9 mouse cellular contexts compared by ENCODE assay signal in genomic region chr19:3946715-3947114, GRCm38 (mm10). TPM values are rescaled to one million over a fixed set of nuclear protein-coding genes. Genes with fewer than 3 reads are reported as not detected.
DNase-seq lines count a peak whose midpoint lies in the region; ATAC-seq and TF ChIP-seq lines count a peak whose summit lies in the region.
"Had no signal": no experiment of that assay in that cellular context is flagged by ENCODE, and none has a peak within 500 bp of the region (broad histone marks: within the 10 kb centered on the region; RNA-seq: fewer than 3 reads in every experiment).

No protein-coding gene starts in this region.

- H3K27me3 ChIP-seq in liver, embryonic 12.5 days (replicated peaks), result 0 out of 2 replicates have a peak, but pooled peaks cover 3% of the 10 kb centered on the region
- H3K27me3 ChIP-seq in forebrain, embryonic 15.5 days, result 0 out of 2 replicates have a peak, but pooled peaks cover 3% of the 10 kb centered on the region
- H3K27me3 ChIP-seq in limb, embryonic 10.5 days (ENCODE audit: low read depth, poor library complexity, severe bottlenecking), result peaks cover 22% of the 10 kb centered on the region
- no peaks in the 10 kb centered on the region for H3K27me3 ChIP-seq in midbrain, postnatal 0 days (ENCODE audit: insufficient read depth, low read length)
- H3K27me3 ChIP-seq: embryonic facial prominence, embryonic 12.5 days had no signal

- no peak overlapping the region for H3K27ac ChIP-seq in liver, embryonic 12.5 days
- no peak overlapping the region for H3K27ac ChIP-seq in forebrain, embryonic 15.5 days (replicated peaks)
- H3K27ac ChIP-seq in limb, embryonic 10.5 days, result no peak overlapping the region
- no peak overlapping the region for H3K27ac ChIP-seq in midbrain, postnatal 0 days (ENCODE audit: low read depth, low read length)
- H3K27ac ChIP-seq: embryonic facial prominence, embryonic 12.5 days had no signal

- peak; percentile 67 for DNase-seq in liver
- DNase-seq in c-Kit-positive CD71-negative TER-119-negative erythroid progenitor cells, embryonic 14.5 days (ENCODE audit: low read depth), result peak; percentile 65
- DNase-seq in limb, embryonic 10.5 days (ENCODE audit: low spot score), result peak; percentile 66
- peak; percentile 74 for DNase-seq in midbrain, postnatal 0 days (ENCODE audit: low spot score)
- DNase-seq in spleen, postnatal 36 days (ENCODE audit: low spot score in 2 of 2), result peak; percentile 59 to 69

- ATAC-seq in liver, embryonic 12.5 days, result no peak
- peak; percentile 68; the same call in 1 of the 2 replicates for ATAC-seq in forebrain, embryonic 15.5 days (replicated peaks)
- ATAC-seq in inflammation-experienced regulatory T-cells, adult 6 months, result peak; percentile 43
- peak; percentile 63; the same call in 1 of the 2 replicates for ATAC-seq in midbrain, postnatal 0 days (ENCODE audit: low FRiP score)

- TF ChIP-seq CTCF in midbrain, postnatal 0 days (IDR thresholded peaks at IDR 0.05), result peak; percentile 95

- H3K9ac ChIP-seq in liver, embryonic 12.5 days, result no peak overlapping the region
- no peak overlapping the region for H3K9ac ChIP-seq in forebrain, embryonic 15.5 days (replicated peaks)
- H3K9ac ChIP-seq in midbrain, postnatal 0 days (replicated peaks; ENCODE audit: low read length, poor library complexity, severe bottlenecking), result no peak overlapping the region
- H3K9ac ChIP-seq: embryonic facial prominence, embryonic 12.5 days had no signal

- H3K9me3 ChIP-seq in liver, embryonic 12.5 days (replicated peaks), result no peaks in the 10 kb centered on the region
- no peaks in the 10 kb centered on the region for H3K9me3 ChIP-seq in forebrain, embryonic 15.5 days
- H3K9me3 ChIP-seq in limb, embryonic 10.5 days (replicated peaks), result no peaks in the 10 kb centered on the region
- no peaks in the 10 kb centered on the region for H3K9me3 ChIP-seq in midbrain, postnatal 0 days (ENCODE audit: low read length)
- H3K9me3 ChIP-seq: embryonic facial prominence, embryonic 12.5 days had no signal

- peaks cover 31% of the 10 kb centered on the region for H3K4me1 ChIP-seq in liver, embryonic 12.5 days
- H3K4me1 ChIP-seq in forebrain, embryonic 15.5 days, result 0 out of 2 replicates have a peak, but pooled peaks cover 4% of the 10 kb centered on the region
- peaks cover 10% of the 10 kb centered on the region for H3K4me1 ChIP-seq in limb, embryonic 10.5 days
- no peaks in the 10 kb centered on the region for H3K4me1 ChIP-seq in midbrain, postnatal 0 days (ENCODE audit: insufficient read depth, low read length)
- H3K4me1 ChIP-seq: embryonic facial prominence, embryonic 12.5 days had no signal

- no peak overlapping the region for H3K4me2 ChIP-seq in liver, embryonic 12.5 days
- H3K4me2 ChIP-seq in forebrain, embryonic 15.5 days (replicated peaks), result no peak overlapping the region
- H3K4me2 ChIP-seq in midbrain, postnatal 0 days (ENCODE audit: low read depth, low read length, poor library complexity, severe bottlenecking), result no peak overlapping the region
- H3K4me2 ChIP-seq: embryonic facial prominence, embryonic 12.5 days had no signal

- WGBS in liver, embryonic 12.5 days (ENCODE audit: insufficient replicate concordance), result 24% methylated on average over 2 of the region's 2 CpGs
- WGBS in forebrain, embryonic 15.5 days, result 12% methylated on average over 2 of the region's 2 CpGs
- WGBS in limb, embryonic 10.5 days, result 13% methylated on average over 2 of the region's 2 CpGs
- 17% methylated on average over 2 of the region's 2 CpGs for WGBS in midbrain, postnatal 0 days

- no peak overlapping the region for H3K4me3 ChIP-seq in liver, embryonic 12.5 days
- no peak overlapping the region for H3K4me3 ChIP-seq in forebrain, embryonic 15.5 days
- H3K4me3 ChIP-seq in limb, embryonic 10.5 days, result no peak overlapping the region
- H3K4me3 ChIP-seq in midbrain, postnatal 0 days (ENCODE audit: low read depth, low read length), result no peak overlapping the region
- H3K4me3 ChIP-seq: embryonic facial prominence, embryonic 12.5 days had no signal

- H3K36me3 ChIP-seq in liver, embryonic 12.5 days, result no peaks in the 10 kb centered on the region
- no peaks in the 10 kb centered on the region for H3K36me3 ChIP-seq in forebrain, embryonic 15.5 days
- no peaks in the 10 kb centered on the region for H3K36me3 ChIP-seq in limb, embryonic 10.5 days
- no peaks in the 10 kb centered on the region for H3K36me3 ChIP-seq in midbrain, postnatal 0 days (ENCODE audit: insufficient read depth, low read length)
- H3K36me3 ChIP-seq: embryonic facial prominence, embryonic 12.5 days had no signal

RNA-seq across cellular contexts. Expression of gene Unc93b1, which starts 11.7 kb away (rescaled TPM):
- polyA plus RNA-seq in liver, embryonic 12.5 days (2016; fragmentation: Nextera tagmentation; extraction: Ambion mirVana), result 14.3 and 15.3 TPM in 2 replicates
- polyA plus RNA-seq in forebrain, embryonic 15.5 days (2015; fragmentation: Nextera tagmentation; extraction: Ambion mirVana), result 6.6 and 6.9 TPM in 2 replicates
- polyA plus RNA-seq in inflammation-experienced regulatory T-cells, adult 6 months (2017; shearing (Covaris generic)), result 10 to 100 TPM; 23.5 to 38.0 (median 26.2) TPM
- polyA plus RNA-seq in limb, embryonic 10.5 days (2016; fragmentation: Nextera tagmentation; extraction: Ambion mirVana), result 5.4 and 6.7 TPM in 2 replicates
- 13.0 and 23.2 TPM in 2 replicates for total RNA-seq in midbrain, postnatal 0 days (2014; rRNA removed)
- polyA plus RNA-seq in midbrain, postnatal 0 days (2015; fragmentation: Nextera tagmentation; extraction: Ambion mirVana), result 11.2 and 12.4 TPM in 2 replicates

RNA-seq across cellular contexts. Expression of gene Aldh3b3, which starts 11.7 kb away (rescaled TPM):
- polyA plus RNA-seq in liver, embryonic 12.5 days (2016; fragmentation: Nextera tagmentation; extraction: Ambion mirVana), result 0.04 TPM in 1 of 2 replicates, not detected in the other
- not detected in 2 replicates for polyA plus RNA-seq in forebrain, embryonic 15.5 days (2015; fragmentation: Nextera tagmentation; extraction: Ambion mirVana)
- not detected for polyA plus RNA-seq in inflammation-experienced regulatory T-cells, adult 6 months (2017; shearing (Covaris generic))
- not detected in 2 replicates for polyA plus RNA-seq in limb, embryonic 10.5 days (2016; fragmentation: Nextera tagmentation; extraction: Ambion mirVana)
- total RNA-seq in midbrain, postnatal 0 days (2014; rRNA removed), result not detected in 2 replicates
- not detected in 2 replicates for polyA plus RNA-seq in midbrain, postnatal 0 days (2015; fragmentation: Nextera tagmentation; extraction: Ambion mirVana)
- polyA plus RNA-seq: embryonic facial prominence, embryonic 12.5 days had no signal

RNA-seq across cellular contexts. Expression of gene Aldh3b1, which starts 17.1 kb away (rescaled TPM):
- 1.8 and 1.9 TPM in 2 replicates for polyA plus RNA-seq in liver, embryonic 12.5 days (2016; fragmentation: Nextera tagmentation; extraction: Ambion mirVana)
- 1.5 and 1.8 TPM in 2 replicates for polyA plus RNA-seq in forebrain, embryonic 15.5 days (2015; fragmentation: Nextera tagmentation; extraction: Ambion mirVana)
- polyA plus RNA-seq in inflammation-experienced regulatory T-cells, adult 6 months (2017; shearing (Covaris generic)), result under 1 TPM in 1 of 3 experiments, not detected in 2; 0.36 TPM
- 0.20 and 0.33 TPM in 2 replicates for polyA plus RNA-seq in limb, embryonic 10.5 days (2016; fragmentation: Nextera tagmentation; extraction: Ambion mirVana)
- 1.3 and 3.7 TPM in 2 replicates for total RNA-seq in midbrain, postnatal 0 days (2014; rRNA removed)
- 2.1 and 2.8 TPM in 2 replicates for polyA plus RNA-seq in midbrain, postnatal 0 days (2015; fragmentation: Nextera tagmentation; extraction: Ambion mirVana)

RNA-seq across cellular contexts. Expression of gene Aldh3b2, which starts 25.4 kb away (rescaled TPM):
- 0.14 and 0.22 TPM in 2 replicates for polyA plus RNA-seq in liver, embryonic 12.5 days (2016; fragmentation: Nextera tagmentation; extraction: Ambion mirVana)
- polyA plus RNA-seq in forebrain, embryonic 15.5 days (2015; fragmentation: Nextera tagmentation; extraction: Ambion mirVana), result 0.22 and 0.28 TPM in 2 replicates
- polyA plus RNA-seq in inflammation-experienced regulatory T-cells, adult 6 months (2017; shearing (Covaris generic)), result not detected
- polyA plus RNA-seq in limb, embryonic 10.5 days (2016; fragmentation: Nextera tagmentation; extraction: Ambion mirVana), result 1.4 and 2.4 TPM in 2 replicates
- 2.4 and 2.8 TPM in 2 replicates for total RNA-seq in midbrain, postnatal 0 days (2014; rRNA removed)
- polyA plus RNA-seq in midbrain, postnatal 0 days (2015; fragmentation: Nextera tagmentation; extraction: Ambion mirVana), result 2.6 TPM in 2 replicates

RNA-seq across cellular contexts. Expression of gene Ndufs8, which starts 34.1 kb away (rescaled TPM):
- 197 and 218 TPM in 2 replicates for polyA plus RNA-seq in liver, embryonic 12.5 days (2016; fragmentation: Nextera tagmentation; extraction: Ambion mirVana)
- 195 and 201 TPM in 2 replicates for polyA plus RNA-seq in forebrain, embryonic 15.5 days (2015; fragmentation: Nextera tagmentation; extraction: Ambion mirVana)
- 100 to 1,000 TPM; 219 to 266 (median 256) TPM for polyA plus RNA-seq in inflammation-experienced regulatory T-cells, adult 6 months (2017; shearing (Covaris generic))
- 249 and 273 TPM in 2 replicates for polyA plus RNA-seq in limb, embryonic 10.5 days (2016; fragmentation: Nextera tagmentation; extraction: Ambion mirVana)
- total RNA-seq in midbrain, postnatal 0 days (2014; rRNA removed), result 165 and 197 TPM in 2 replicates
- 292 and 333 TPM in 2 replicates for polyA plus RNA-seq in midbrain, postnatal 0 days (2015; fragmentation: Nextera tagmentation; extraction: Ambion mirVana)
